Comparison of ENCODE assay signal across 19 mouse cellular contexts in the genomic region with DNA sequence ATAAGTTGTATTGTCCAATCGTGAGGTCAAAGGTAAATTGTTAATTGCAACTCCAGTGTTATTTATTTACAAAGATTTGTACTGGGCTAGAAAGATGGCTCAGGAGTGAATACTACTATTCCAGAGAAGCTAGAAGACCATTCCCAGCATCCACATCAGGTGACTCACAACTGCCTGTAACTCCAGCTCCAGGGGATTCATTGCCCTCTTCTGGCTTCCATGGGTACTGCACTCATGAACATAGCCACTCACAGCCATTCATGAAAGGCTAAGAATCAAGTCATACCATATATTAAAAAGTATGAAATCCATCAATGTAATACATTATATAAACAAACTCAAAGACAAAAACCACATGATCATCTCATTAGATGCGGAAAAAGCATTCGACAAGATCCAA.
DNase-seq lines count a peak whose midpoint lies in the region; ATAC-seq and TF ChIP-seq lines count a peak whose summit lies in the region.
"Had no signal": no experiment of that assay in that cellular context is flagged by ENCODE, and none has a peak within 500 bp of the region (broad histone marks: within the 10 kb centered on the region; RNA-seq: fewer than 3 reads in every experiment).

No protein-coding gene starts in this region.

- WGBS in kidney, adult 2 months, result 85% methylated on average over 3 of the region's 3 CpGs
- WGBS in stomach, postnatal 0 days, result 94% methylated on average over 3 of the region's 3 CpGs

- no peaks in the 10 kb centered on the region for H3K36me3 ChIP-seq in kidney, adult 2 months (ENCODE audit: control insufficient read depth, insufficient read depth, low read length)
- H3K36me3 ChIP-seq in stomach, postnatal 0 days (ENCODE audit: control insufficient read depth, insufficient read depth, low read length), result no peaks in the 10 kb centered on the region
- H3K36me3 ChIP-seq: embryonic facial prominence, embryonic 12.5 days; heart, embryonic 13.5 days; hindbrain, embryonic 10.5 days; limb, embryonic 12.5 days; stomach, embryonic 15.5 days had no signal

- ATAC-seq in Patski, result no peak
- ATAC-seq in stomach, postnatal 0 days (ENCODE audit: low FRiP score, low TSS enrichment), result no peak

- H3K27me3 ChIP-seq in kidney, adult 2 months (replicated peaks; ENCODE audit: control insufficient read depth, insufficient read depth, low read length), result no peaks in the 10 kb centered on the region
- no peaks in the 10 kb centered on the region for H3K27me3 ChIP-seq in Patski
- no peaks in the 10 kb centered on the region for H3K27me3 ChIP-seq in stomach, postnatal 0 days (ENCODE audit: control insufficient read depth, insufficient read depth, low read length)
- H3K27me3 ChIP-seq: embryonic facial prominence, embryonic 12.5 days; heart, embryonic 13.5 days; limb, embryonic 12.5 days; megakaryocyte, embryonic 14.5 days; stomach, embryonic 15.5 days had no signal

- TF ChIP-seq CTCF in kidney, adult 2 months (conservative IDR thresholded peaks at IDR 0.05; ENCODE audit: insufficient read depth, insufficient read length, low read depth, low read length), result peak; percentile 34; the same call in 1 of the 2 replicates
- TF ChIP-seq CTCF in Patski (IDR thresholded peaks at IDR 0.05), result peak; percentile 51
- TF ChIP-seq CTCF in stomach, postnatal 0 days (IDR thresholded peaks at IDR 0.05; ENCODE audit: low read depth), result peak; percentile 55

- H3K27ac ChIP-seq in kidney, adult 2 months (ENCODE audit: insufficient read depth, low read depth, low read length), result no peak overlapping the region
- no peak overlapping the region for H3K27ac ChIP-seq in stomach, postnatal 0 days (replicated peaks)
- H3K27ac ChIP-seq: embryonic facial prominence, embryonic 12.5 days; heart, embryonic 13.5 days; hindbrain, embryonic 10.5 days; limb, embryonic 12.5 days; stomach, embryonic 15.5 days had no signal

- no peak overlapping the region for H3K4me2 ChIP-seq in stomach, postnatal 0 days (replicated peaks; ENCODE audit: low read depth)
- H3K4me2 ChIP-seq: embryonic facial prominence, embryonic 12.5 days; heart, embryonic 13.5 days; limb, embryonic 12.5 days; stomach, embryonic 15.5 days had no signal

- no peaks in the 10 kb centered on the region for H3K4me1 ChIP-seq in kidney, adult 2 months (ENCODE audit: control insufficient read depth, insufficient read depth, low read length)
- H3K4me1 ChIP-seq in stomach, postnatal 0 days (replicated peaks; ENCODE audit: control insufficient read depth, insufficient read depth), result no peaks in the 10 kb centered on the region
- H3K4me1 ChIP-seq: embryonic facial prominence, embryonic 12.5 days; heart, embryonic 13.5 days; hindbrain, embryonic 10.5 days; limb, embryonic 12.5 days; megakaryocyte, embryonic 14.5 days; stomach, embryonic 15.5 days had no signal

- no peak overlapping the region for H3K9ac ChIP-seq in stomach, postnatal 0 days (ENCODE audit: low read length)
- H3K9ac ChIP-seq: embryonic facial prominence, embryonic 12.5 days; heart, embryonic 13.5 days; limb, embryonic 12.5 days; stomach, embryonic 15.5 days had no signal

- H3K9me3 ChIP-seq in stomach, postnatal 0 days (ENCODE audit: control insufficient read depth, low read length), result no peaks in the 10 kb centered on the region
- H3K9me3 ChIP-seq: embryonic facial prominence, embryonic 12.5 days; heart, embryonic 13.5 days; hindbrain, embryonic 10.5 days; limb, embryonic 12.5 days; stomach, embryonic 15.5 days had no signal

- intact Hi-C loops in left cerebral cortex, postnatal 25 days (cut with DNase I), result no loop called here

- DNase-seq in kidney, adult 2 months, result peak; percentile 28
- DNase-seq in kidney, adult 18-20 months, result no peak
- peak; percentile 11 for DNase-seq in lung, postnatal 36 days
- no peak for DNase-seq in lung, postnatal 14 days
- DNase-seq in Patski (ENCODE audit: low read depth, low spot score), result no peak
- no peak for DNase-seq in stomach, postnatal 0 days (ENCODE audit: low spot score)
- no peak for DNase-seq in left cerebral cortex, postnatal 25 days (ENCODE audit: low spot score in 2 of 2)
- DNase-seq: adrenal gland, postnatal 25 days; cerebellum, postnatal 36 days; gastrocnemius, postnatal 14 days; layer of hippocampus, postnatal 36 days; spleen, adult 18-20 months; thymus, postnatal 14 days had no signal

- in situ Hi-C loops in Patski (cut with MboI; ENCODE audit: low pct_unique_long_range_greater_than_20kb), result no loop called here

- CTCF ChIA-PET in Patski (lab: Charles Lee), result no interaction called here

- no peak for TF ChIP-seq EP300 in stomach, postnatal 0 days (optimal IDR thresholded peaks at IDR 0.05)

- H3K4me3 ChIP-seq in kidney, adult 2 months (ENCODE audit: insufficient read depth, low read depth, low read length), result no peak overlapping the region
- H3K4me3 ChIP-seq in stomach, postnatal 0 days (ENCODE audit: low read depth, low read length), result no peak overlapping the region
- H3K4me3 ChIP-seq: embryonic facial prominence, embryonic 12.5 days; heart, embryonic 13.5 days; hindbrain, embryonic 10.5 days; limb, embryonic 12.5 days; megakaryocyte, embryonic 14.5 days; stomach, embryonic 15.5 days had no signal

- POLR2A ChIA-PET in Patski (lab: Charles Lee), result no interaction called here

- no peak for TF ChIP-seq POLR2A in kidney, adult 2 months (IDR thresholded peaks at IDR 0.05; ENCODE audit: low read depth, low read length)

Comparison
In these comparisons a context has a peak if more than half of its experiments do, and no peak if none do; other contexts are left out.
1. DNase-seq: peak in kidney, adult 2 months (single experiment) and lung, postnatal 36 days (single experiment); none in kidney, adult 18-20 months (single experiment), lung, postnatal 14 days (single experiment), Patski (single experiment), stomach, postnatal 0 days (single experiment) and left cerebral cortex, postnatal 25 days (0 of 2).
2. Peak in every context shown above with its lines, with median percentiles within 50 percentile points of each other: CTCF ChIP-seq.